Mouse (Mus musculus) ovary, postnatal 10 days (tissue): Measurements from ENCODE around the gene Calcr.
"Not testable (repeated sequence)": the region's sequence is repeated elsewhere in the genome, so short reads cannot be mapped to it uniquely, and the experiment has no call there.

Experiments
- DNase-seq: peaks from one replicate; pipeline ENCODE4 v3.0.0; 2022; ENCODE audit warnings: low spot score

Gene Calcr

DNA sequence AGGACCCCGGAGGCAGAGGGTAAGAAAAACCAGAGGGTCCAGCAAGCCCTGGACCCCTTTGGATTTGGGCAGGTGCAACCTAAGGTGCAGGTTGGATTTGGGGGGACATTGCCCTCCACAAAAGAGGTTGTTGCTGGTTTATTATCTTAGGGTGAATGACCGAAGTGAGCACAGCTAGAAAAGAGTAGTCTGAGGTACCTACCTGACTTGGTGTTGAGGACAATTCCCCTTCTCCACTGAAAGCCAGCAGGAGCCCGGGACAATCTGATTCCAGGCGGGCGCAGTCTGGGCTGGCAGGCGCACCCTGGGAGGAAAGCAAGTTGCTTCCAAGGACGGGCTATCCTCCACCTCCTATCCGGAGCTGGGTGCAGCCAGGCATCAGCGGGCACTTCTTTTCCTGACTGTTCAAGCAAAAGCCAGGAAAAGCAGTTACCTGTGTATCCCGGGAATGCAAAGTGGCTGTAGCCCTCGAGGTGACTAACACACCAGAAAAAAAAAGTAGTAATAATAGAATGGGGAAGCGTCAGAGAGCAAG is at the start of gene Calcr:
TSS of gene Calcr (minus strand) at position 485 of the 535 bp plus-strand sequence.
- DNase-seq, result no peak

DNA sequence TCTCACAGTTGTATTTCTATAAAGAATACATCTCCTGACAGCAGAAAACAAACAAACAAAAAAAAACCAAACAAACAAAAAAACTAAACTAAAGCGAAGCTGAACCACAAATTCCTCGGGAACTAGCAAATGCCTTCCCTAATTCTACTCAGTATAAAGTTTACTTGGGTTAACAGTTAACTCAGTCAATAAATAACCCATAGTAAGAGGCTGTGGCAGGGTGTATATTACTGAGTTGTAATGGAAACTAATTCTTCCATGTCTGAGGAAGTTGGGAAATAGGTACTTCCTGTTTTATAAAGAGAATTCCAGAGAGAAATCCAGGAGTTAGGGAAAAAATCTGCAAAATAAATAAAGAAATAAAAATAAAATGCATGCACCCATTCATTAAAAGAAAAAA is 3.0 kb upstream of the Calcr start:
- no peak for DNase-seq

DNA sequence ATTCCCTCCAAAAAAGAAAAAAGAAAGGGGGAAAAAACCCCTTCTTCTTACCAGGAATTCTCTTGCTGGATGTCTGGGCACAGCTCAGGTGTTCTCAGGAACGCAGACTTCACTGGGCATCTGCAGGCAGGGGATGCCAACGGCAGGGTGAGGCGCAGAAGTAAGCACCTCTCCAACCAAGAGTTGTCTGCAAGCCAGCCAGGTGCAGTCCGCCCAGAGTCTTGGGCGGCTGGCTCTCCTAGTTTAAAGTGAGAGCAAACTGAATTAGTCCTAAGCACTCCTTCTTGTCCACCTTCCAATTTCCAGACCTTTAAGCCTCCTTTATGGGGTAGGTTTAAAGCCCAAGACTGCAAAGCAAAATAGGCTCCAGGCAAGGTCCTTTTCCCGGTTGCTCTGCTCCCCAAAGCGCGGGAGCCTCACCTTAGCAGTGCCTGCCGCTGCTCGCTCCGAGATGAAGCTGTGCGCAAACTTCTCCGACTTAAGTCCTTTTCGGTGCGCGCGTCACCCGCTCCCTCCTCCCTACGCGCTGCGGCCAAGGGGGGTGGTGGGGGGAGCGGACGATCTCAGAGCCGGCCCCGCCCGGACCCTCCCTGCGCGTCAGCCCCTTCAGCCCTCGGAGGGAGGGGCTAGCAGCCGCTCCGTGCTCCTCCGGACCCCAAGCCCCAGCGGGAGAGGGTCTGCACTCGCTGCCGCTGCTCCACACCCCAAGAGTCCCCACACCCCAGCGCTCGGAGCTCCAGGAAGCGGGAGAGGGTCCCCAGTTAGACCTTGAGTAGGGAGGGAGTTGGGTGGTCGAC is 1.1 kb downstream of the Calcr start:
- DNase-seq, result no peak

DNA sequence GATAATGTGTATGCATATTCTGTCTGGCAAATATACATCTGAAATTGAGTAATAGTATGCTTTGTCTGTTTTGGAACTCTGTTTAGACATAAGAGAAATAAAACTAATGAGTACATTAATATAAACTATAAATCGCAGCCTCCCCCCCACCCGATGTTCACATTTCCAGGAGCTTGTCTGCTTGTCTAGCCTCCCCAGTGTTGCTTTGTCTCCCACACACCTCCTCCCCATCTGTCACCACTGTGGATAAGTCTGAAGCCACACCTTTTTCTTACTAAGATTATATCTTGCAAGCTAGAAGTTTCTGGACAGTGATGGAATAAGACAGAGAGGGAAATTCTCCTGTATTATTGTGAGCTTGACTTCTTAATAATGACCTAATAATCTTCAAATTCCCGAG is 12.9 kb downstream of the Calcr start:
- DNase-seq, result no peak

DNA sequence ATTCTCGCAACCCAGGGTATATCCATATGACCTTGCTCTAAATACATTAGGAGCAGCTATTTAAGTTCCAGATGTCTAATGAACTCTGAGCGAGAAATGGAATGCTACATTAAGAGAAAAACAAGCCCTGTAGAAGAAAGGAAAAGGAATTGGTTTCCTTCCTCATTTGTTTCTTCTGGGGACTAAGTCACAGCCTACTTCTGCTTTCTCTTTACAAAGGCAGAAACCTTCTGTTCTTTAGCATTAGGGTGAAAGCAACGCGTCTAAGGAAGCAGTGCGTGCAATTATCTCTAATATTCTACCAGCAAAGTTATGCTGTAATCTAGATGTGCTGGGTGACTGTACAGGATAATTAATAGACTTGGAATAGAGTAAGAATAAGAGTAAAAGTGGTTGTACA is 14.9 kb downstream of the Calcr start:
- no peak for DNase-seq

DNA sequence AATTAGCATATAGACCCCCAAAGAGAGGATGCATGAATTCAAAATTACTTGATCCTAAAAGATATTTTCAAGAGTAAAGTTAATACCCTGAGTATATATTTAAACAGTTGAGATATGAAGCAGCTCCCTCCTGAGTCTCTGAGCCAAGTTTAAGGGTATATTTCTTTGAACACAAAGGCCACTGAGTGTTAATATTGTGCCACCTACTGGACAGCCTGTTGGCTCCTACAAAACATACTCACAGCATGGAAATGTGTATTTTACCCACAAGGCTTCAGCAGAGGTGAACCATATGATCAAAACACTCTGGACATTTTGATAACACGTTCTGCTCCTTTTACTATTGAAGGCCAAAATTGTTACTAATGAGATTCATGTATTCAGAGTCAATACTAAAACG is 19.0 kb downstream of the Calcr start:
- no peak for DNase-seq

DNA sequence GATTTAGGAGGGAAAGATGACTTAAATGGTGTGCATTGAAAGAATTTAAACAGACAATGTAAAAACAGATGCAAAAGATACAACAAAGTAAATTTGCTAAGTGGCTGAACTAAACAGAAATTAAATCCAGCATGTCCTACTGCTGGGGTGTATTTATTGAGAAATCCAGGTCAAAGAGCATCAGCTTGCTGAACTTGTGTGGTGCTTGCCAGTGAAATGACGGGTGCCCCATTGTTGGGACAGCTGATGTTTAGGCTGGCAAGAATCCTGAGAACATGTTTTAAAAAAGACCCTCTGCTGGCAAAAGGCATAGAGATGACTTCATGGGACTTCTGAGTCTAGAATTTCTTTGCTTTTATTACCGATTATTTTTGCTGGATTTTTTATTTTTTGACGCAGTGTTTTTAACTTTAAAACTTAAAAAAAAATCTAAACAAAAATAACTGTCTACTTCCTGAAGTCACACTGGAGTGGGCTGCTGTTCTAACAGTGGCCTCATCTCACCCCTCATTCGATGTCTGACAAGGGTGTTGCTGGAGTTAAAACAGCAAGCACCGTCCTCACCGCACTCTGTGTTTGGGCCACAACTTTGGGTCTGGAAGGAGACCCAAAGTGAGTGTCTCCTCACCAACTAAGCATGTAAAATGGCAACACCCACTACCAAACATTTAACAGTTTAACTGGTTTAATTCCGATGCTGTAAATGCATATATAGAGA is 22.4 kb downstream of the Calcr start:
- no peak for DNase-seq

DNA sequence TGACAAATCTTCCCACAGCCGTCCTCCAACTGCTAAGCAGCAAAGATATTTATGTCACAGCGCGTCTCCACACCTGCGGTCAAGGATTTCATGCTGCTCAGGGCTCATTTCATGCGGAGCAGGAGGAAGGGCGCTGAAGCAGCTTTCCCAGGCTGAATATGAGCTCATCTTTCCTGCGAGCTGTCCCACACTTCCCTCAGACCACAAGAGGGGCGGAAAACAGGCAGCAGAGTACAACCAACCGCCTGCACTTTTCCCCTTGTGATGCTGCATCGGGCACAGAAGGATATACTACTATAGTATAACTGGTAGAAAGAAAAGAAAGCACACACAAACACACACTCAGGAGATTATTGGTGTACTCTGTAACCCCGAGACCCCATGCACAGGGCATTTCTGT is 23.2 kb downstream of the Calcr start:
- DNase-seq, result no peak

DNA sequence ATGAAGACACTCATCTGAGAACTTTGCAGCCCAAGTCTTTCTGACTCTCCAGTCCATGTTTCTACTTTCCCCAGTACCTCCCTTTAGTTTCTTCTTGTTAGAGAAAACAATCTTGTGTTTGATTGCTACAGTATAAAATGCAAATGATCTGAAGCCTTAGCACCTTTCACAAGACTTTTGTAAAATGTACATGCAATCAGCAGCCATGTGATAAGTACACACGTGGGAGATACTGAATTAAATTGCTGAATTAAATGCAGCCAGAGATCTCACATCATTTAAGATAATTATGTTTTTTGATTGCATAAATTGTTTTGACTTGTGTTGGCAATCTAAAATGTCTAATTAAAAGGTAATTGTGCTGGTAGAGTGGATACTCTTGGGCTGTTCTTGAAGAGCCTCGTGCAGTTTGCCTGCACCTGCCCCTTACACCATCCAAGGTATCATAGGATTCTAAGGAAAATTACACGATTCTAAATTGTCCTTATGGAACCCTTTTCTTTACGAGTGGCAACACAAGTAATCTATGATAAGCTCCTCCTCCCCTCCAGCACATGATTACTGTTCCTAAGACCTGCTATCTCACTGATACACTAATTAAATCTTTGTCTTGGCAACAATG is 34.2 kb downstream of the Calcr start:
- no peak for DNase-seq

DNA sequence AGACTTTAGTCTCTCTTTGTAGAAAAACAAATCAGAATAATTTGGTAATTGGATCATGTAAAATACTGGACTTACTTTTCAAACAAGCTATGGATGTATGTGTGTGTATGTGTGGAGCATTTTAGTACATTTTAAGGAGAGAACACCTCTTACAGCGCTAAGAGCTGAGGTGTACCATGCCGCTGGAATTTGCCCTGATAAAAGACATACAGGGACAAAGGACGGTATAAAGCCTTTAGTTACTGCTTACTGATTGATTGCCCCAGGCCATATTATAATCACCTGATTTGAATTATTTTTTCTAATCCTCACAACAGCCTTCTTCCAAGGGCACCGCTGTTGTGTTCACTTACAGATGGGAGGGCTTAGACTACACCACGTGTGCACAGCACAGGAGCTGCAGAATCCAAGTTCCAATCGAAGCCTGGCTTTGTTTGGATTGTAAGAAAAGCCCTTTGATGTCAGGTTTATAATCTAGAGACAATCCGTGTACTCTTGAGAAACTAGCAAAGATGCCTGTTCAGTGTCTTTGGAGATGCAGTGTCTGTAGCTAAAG is 76.3 kb downstream of the Calcr start:
- DNase-seq, result no peak

DNA sequence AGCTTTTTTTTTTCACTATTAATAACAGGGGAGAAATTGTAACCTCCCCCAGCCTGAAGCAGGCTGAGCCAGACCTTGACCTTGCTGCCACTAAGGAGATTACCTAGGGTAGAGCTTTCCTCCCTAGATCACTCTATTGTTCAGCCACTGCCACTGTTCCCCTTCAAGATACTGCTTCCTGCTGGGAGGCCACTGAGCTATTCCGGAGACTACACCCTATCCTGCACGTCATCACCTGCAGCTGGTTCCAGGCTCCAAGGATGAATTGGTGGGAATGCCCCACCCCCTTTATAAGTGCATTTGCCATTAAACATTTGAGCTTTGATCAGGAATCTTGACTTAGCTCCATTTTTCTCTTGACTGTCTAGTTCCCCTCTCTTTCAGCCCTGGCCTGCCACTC is 86.2 kb downstream of the Calcr start:
- not testable (repeated sequence) for DNase-seq

DNA sequence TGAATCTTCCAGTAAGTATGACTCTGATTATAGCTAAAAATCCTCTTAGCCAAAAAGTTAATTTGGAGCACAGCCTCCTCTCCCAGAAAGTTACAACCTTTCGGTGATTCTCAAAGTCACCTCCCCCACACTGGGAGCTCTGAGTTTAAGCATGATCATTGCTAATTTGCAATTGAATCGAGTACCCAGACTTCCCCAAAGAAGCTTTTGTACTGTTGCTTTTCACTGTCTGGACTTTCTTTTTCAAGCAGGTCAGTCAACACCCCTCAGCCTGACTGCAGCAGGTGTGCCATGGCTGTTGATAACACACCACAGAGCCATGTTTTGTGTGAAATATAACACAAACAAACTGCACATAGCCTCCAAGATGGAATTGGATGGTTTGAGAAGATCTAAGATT is 86.7 kb downstream of the Calcr start:
- DNase-seq, result no peak

DNA sequence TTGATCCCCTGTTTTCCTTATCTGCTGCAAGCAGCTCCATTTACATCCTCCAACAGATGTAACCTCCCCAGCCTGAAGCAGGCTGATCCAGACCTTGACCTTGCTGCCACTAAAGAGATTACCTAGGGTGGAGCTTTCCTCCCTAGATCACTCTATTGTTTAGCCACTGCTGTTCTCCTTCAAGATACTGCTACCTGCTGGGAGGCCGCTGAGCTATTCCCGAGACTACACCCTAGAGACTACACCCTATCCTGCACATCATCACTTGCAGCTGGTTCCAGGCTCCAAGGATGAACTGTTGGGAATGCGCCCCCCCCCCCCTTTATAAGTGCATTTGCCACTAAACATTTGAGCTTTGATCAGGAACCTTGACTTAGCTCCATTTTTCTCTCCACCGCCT is 92.6 kb downstream of the Calcr start:
- DNase-seq, result not testable (repeated sequence)

DNA sequence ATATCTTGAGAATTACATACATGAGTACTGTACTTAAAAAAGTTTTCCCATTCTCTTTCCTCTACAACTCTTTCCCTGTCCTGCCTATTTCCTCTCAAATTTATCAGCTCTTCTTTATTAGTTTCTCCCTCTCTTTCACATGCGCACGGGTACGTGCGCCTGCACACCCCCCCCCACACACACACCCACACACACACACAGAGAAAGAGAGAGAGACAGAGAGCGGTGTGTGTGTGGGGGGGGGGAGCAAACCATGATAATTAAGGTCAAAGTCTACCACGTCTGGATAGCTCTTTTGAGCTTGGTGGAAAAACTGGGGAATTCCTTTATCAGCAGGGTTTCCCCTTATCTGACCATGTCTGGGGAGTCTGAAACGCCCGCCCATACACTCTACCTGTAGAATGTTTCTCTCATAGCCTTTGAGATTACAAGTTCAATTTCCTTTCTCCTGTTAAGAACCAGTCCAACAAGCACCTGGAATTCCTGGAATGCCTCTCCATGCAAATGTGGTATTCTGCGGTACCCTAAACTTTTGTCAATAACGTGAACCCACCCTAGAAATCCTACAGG is 100.3 kb downstream of the Calcr start:
- no peak for DNase-seq

DNA sequence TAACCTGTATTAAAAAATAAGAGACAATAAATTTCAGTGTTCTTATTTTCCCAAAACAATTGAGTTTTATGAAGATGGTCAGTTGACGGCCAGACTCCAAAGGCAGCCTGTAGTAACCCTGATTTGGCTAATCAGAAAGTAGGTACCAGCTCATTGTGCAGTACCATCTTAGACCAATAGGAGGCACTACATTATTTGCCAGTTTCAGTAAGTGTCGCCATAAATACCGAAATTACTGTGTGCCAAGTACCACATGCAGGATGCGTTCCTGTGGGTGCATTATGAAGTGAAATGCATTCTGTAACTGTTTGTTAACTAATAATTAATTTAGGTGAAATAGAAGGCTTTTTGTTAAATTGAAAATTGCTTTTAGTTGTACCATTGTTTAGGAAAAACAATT is 106.1 kb downstream of the Calcr start:
- DNase-seq, result no peak
